Mouse (Mus musculus): ENCODE data around the gene Lamtor5.

Gene Lamtor5

GRCm38 (mm10) chr3:107278479-107279269 lies at the start of gene Lamtor5:
Gene Lamtor5 (plus strand): TSS chr3:107278858.
- DNase-seq (ENCODE audit: low spot score), result peak; percentile 89

- DNase-seq (ENCODE audit: low spot score), result no peak
These were observed 49.4 kb upstream of the Lamtor5 start for GRCm38 (mm10) chr3:107229221-107229620.

GRCm38 (mm10) chr3:107229822-107230221 lies 48.8 kb upstream of the Lamtor5 start:
- DNase-seq (ENCODE audit: low spot score), result no peak

- no peak for DNase-seq (ENCODE audit: low spot score)
These were observed 48.1 kb upstream of the Lamtor5 start, which contains the start of gene A630076J17Rik for GRCm38 (mm10) chr3:107230527-107230926. Gene A630076J17Rik (plus strand): TSS chr3:107230614.

GRCm38 (mm10) chr3:107231202-107231601 lies 47.5 kb upstream of the Lamtor5 start:
- no peak for DNase-seq (ENCODE audit: low spot score)

GRCm38 (mm10) chr3:107233351-107233813 lies 45.3 kb upstream of the Lamtor5 start:
- peak; percentile 58 for DNase-seq (ENCODE audit: low spot score)

GRCm38 (mm10) chr3:107233945-107234344 lies 44.7 kb upstream of the Lamtor5 start:
- DNase-seq (ENCODE audit: low spot score), result no peak

- DNase-seq (ENCODE audit: low spot score), result no peak
These were observed 40.6 kb upstream of the Lamtor5 start for GRCm38 (mm10) chr3:107238051-107238450.

- no peak for DNase-seq (ENCODE audit: low spot score)
These were observed 40.1 kb upstream of the Lamtor5 start for GRCm38 (mm10) chr3:107238471-107238980.

GRCm38 (mm10) chr3:107239607-107240006 lies 39.1 kb upstream of the Lamtor5 start, which contains the start of gene Prok1:
Gene Prok1 (minus strand): TSS chr3:107239707.
- DNase-seq (ENCODE audit: low spot score), result no peak

- no peak for DNase-seq (ENCODE audit: low spot score)
These were observed 37.1 kb upstream of the Lamtor5 start for GRCm38 (mm10) chr3:107241389-107242094.

GRCm38 (mm10) chr3:107246876-107247275 lies 31.8 kb upstream of the Lamtor5 start:
- DNase-seq (ENCODE audit: low spot score), result no peak

- no peak for DNase-seq (ENCODE audit: low spot score)
These were observed 29.6 kb upstream of the Lamtor5 start for GRCm38 (mm10) chr3:107249042-107249441.

- no peak for DNase-seq (ENCODE audit: low spot score)
These were observed 28.3 kb upstream of the Lamtor5 start for GRCm38 (mm10) chr3:107250320-107250719.

GRCm38 (mm10) chr3:107252035-107252434 lies 26.6 kb upstream of the Lamtor5 start:
- DNase-seq (ENCODE audit: low spot score), result no peak

GRCm38 (mm10) chr3:107253925-107254324 lies 24.7 kb upstream of the Lamtor5 start:
- no peak for DNase-seq (ENCODE audit: low spot score)

- no peak for DNase-seq (ENCODE audit: low spot score)
These were observed 22.7 kb upstream of the Lamtor5 start for GRCm38 (mm10) chr3:107255992-107256391.

GRCm38 (mm10) chr3:107256724-107257123 lies 21.9 kb upstream of the Lamtor5 start:
- DNase-seq (ENCODE audit: low spot score), result no peak

- no peak for DNase-seq (ENCODE audit: low spot score)
These were observed 20.7 kb upstream of the Lamtor5 start for GRCm38 (mm10) chr3:107257924-107258323.

GRCm38 (mm10) chr3:107260956-107261850 lies 17.5 kb upstream of the Lamtor5 start:
- no peak for DNase-seq (ENCODE audit: low spot score)

- peak; percentile 66 for DNase-seq (ENCODE audit: low spot score)
These were observed 16.9 kb upstream of the Lamtor5 start for GRCm38 (mm10) chr3:107261851-107262165.

- no peak for DNase-seq (ENCODE audit: low spot score)
These were observed 11.8 kb upstream of the Lamtor5 start for GRCm38 (mm10) chr3:107266814-107267345.
